Mouse (Mus musculus) erythroblast, embryonic 14.5 days (primary cell): ENCODE data around the gene Hpf1.

ENCODE experiments used
- GATA1 ChIP-seq: IDR thresholded peaks from 2 replicates; pipeline ENCODE4 v1.6.1; 2012; ENCODE audit warnings: low read length, inconsistent platforms, mixed read lengths
- TAL1 ChIP-seq: IDR thresholded peaks from 3 replicates; pipeline ENCODE4 v1.6.1; 2012; ENCODE audit warnings: low read length, inconsistent platforms, mixed read lengths

DNA sequence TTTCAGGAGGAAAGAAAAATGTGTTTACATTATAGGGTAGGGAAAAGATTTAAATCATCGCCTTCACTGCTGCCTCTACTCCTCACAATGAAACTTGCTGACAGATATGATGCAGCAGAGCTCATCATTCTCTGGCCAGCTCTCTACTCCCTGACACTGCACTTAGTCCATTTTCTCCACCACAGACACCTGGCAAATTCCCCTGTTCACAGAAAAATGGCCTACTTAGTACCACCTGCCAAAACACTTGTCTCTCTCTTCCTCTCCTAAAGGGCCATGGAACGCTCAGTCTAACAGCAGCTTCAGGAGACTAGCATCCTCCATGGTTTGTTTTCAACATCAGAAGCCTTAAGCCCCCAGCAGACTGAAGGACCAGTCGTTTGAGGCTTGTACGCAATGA lies 61.1 kb downstream of the Hpf1 start:
- TF ChIP-seq GATA1 (no peak), TAL1 (no peak)
